ENCODE assay signal across 8 mouse cellular contexts in the genomic region with DNA sequence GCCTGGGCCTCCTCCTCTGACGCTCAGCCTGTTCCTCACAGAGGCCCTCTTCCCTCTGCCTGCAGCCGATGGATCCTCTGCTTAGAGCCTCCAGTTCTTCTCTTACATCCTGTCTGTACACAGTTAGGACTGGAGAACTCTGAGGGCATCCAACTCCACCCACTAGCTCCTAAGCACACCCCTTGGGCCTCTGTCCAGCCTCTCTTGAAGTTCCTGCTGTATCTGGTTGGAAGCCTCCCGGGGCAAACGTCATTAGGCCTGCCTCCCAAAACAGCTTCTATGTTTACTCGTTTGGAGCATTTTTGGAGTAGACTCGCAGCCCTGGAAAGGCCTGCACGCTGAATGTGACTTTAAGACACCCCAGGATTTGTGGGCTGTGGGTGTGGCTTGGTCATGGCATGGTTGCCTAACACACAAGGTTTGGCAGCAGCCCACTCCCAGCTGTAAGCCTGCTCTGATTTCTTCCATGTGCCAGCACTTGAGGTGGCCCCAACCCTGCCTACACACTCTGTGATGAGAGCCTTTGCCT. TPM values are rescaled to one million over a fixed set of nuclear protein-coding genes. Genes with fewer than 3 reads are reported as not detected.
DNase-seq lines count a peak whose midpoint lies in the region; ATAC-seq and TF ChIP-seq lines count a peak whose summit lies in the region.

A gene (minus strand): TSS at position 200 of the 529 bp plus-strand sequence.

- 6% methylated on average over 7 of the region's 7 CpGs for WGBS in large intestine, adult 2 months

- peak; percentile 91 for TF ChIP-seq POLR2A in embryonic fibroblast, embryonic 13.5 days (IDR thresholded peaks at IDR 0.05; ENCODE audit: low read depth, low read length)

- no peak for ATAC-seq in neutrophil, adult 5-6 weeks (ENCODE audit: extremely low read depth, insufficient number of reproducible peaks, low FRiP score, poor library complexity, severe bottlenecking)

- H3K4me3 ChIP-seq in embryonic fibroblast, embryonic 13.5 days (ENCODE audit: insufficient read depth, low read length) = peak within 1 kb of the TSS; percentile 12; the same call in 1 of the 2 replicates

- H3K4me1 ChIP-seq in embryonic fibroblast, embryonic 13.5 days (ENCODE audit: control insufficient read depth, insufficient read depth, low read length) = no peaks in the 10 kb centered on the region

- no peak for DNase-seq in thymus, postnatal 0 days (ENCODE audit: low spot score)
- no peak for DNase-seq in thymus, postnatal 10 days (ENCODE audit: low spot score in 2 of 2)
- peak; percentile 92 to 96 for DNase-seq in heart, postnatal 14 days
- peak; percentile 90 for DNase-seq in large intestine, adult 2 months (ENCODE audit: low read depth, low spot score)
- DNase-seq in lung, adult 18-20 months = peak; percentile 97 to 98
- no peak for DNase-seq in thymus, postnatal 14 days

- TF ChIP-seq CTCF in embryonic fibroblast, embryonic 13.5 days (IDR thresholded peaks at IDR 0.05; ENCODE audit: borderline replicate concordance, insufficient read depth, low read length) = no peak

- intact Hi-C loops in heart, postnatal 14 days (cut with DNase I) = loop anchor here (2.0 kb wide), 1 partner anchor 21 kb away; no protein-coding TSS in a partner anchor

- H3K27ac ChIP-seq in embryonic fibroblast, embryonic 13.5 days (ENCODE audit: insufficient read depth, low read length) = peak within 1 kb of the TSS; percentile 57

RNA-seq across cellular contexts. Expression of the gene that starts here (rescaled TPM):
- 42.6 and 47.6 TPM in 2 replicates for polyA plus RNA-seq in thymus, postnatal 0 days (2015; fragmentation: Nextera tagmentation; extraction: Ambion mirVana)
- polyA plus RNA-seq in embryonic fibroblast, embryonic 13.5 days (2011; ENCODE audit: insufficient read length, low read depth, missing spikeins) = 41.5 and 64.3 TPM in 2 replicates
- total RNA-seq in heart, postnatal 14 days (2021) = 10 to 100 TPM; 72.0 to 76.7 TPM
- polyA plus RNA-seq in large intestine, adult 2 months (2012; rRNA removed) = 75.3 and 85.1 TPM in 2 replicates
- 29.6 and 32.2 TPM in 2 replicates for total RNA-seq in neutrophil, adult 5-6 weeks (2017)

Comparison
In these comparisons a context has a peak if more than half of its experiments do, and no peak if none do; other contexts are left out.
1. DNase-seq: peak in heart, postnatal 14 days (2 of 2), large intestine, adult 2 months (single experiment) and lung, adult 18-20 months (2 of 2); none in thymus, postnatal 0 days (single experiment), thymus, postnatal 10 days (0 of 2) and thymus, postnatal 14 days (single experiment).